Mouse (Mus musculus) kidney, postnatal 14 days (tissue): ENCODE data around the gene Olfr352.

Experiments used
- DNase-seq: peaks from one replicate; pipeline ENCODE4 v3.0.0; 2022; ENCODE audit warnings: mixed read lengths

Olfr352 gene

DNA sequence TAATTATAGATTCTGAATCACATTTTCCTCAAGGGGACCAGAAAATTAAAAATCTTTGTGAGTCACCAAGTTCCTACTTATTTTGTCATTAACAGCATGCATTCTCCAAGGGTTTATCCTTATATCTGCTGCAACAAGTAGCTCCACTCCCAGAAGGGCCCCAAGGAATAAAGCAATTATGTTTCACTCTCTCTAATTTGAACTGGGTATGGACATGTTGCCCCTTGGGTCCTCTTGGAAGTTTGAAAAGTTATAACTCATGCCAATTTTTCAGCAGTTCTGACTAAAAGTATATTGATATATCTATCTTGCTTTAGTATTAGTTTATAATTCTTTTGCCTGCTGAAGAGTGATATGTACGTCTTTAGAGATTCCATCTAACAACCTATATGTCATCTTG lies at the start of gene Olfr352:
Olfr352 (plus strand) TSS at position 301 of the 400 bp plus-strand sequence.
- DNase-seq: no peak

GRCm38 (mm10) chr2:36846010-36846409 lies 22.2 kb upstream of the Olfr352 start, which contains the start of gene Olfr350:
Gene Olfr350, plus strand, starts transcription at chr2:36846310.
- no peak for DNase-seq

GRCm38 (mm10) chr2:36862560-36862959 lies 5.7 kb upstream of the Olfr352 start, which contains the start of gene Olfr351:
Gene Olfr351, minus strand, starts transcription at chr2:36862660.
- no peak for DNase-seq

GRCm38 (mm10) chr2:36892836-36893235 lies 24.6 kb downstream of the Olfr352 start, which contains the start of gene Olfr353:
Gene Olfr353, minus strand, starts transcription at chr2:36892936.
- DNase-seq: no peak

- DNase-seq: no peak
Observed at GRCm38 (mm10) chr2:36897114-36897513, 28.9 kb downstream of the Olfr352 start.

GRCm38 (mm10) chr2:36905380-36905779 lies 37.1 kb downstream of the Olfr352 start, which contains the start of gene Olfr354:
Gene Olfr354, plus strand, starts transcription at chr2:36905680.
- DNase-seq: no peak
